Mouse (Mus musculus) heart, adult 2 months (tissue): ENCODE measurements at regions not wholly inside any gene's neighbourhood (a gene's known extent, or its start where the extent isn't known, plus 50 kb on each side); places are given as distances from the start of the nearest gene placed in this dataset.
"Not testable (repeated sequence)": the region's sequence is repeated elsewhere in the genome, so short reads cannot be mapped to it uniquely, and the experiment has no call there.

ENCODE experiments used
- DNase-seq, 2 experiments: peaks; one replicate each; pipeline ENCODE4 v3.0.0; 2021
- H3K27ac ChIP-seq: fragments of 200-600 bp; 2 replicates; pipeline ENCODE4 v1.8.1; 2022
- H3K27me3 ChIP-seq: fragments of 200-500 bp; 2 replicates; pipeline ENCODE4 v1.6.1; 2012; ENCODE audit warnings: mild to moderate bottlenecking, low read length, inconsistent platforms, mixed read lengths; ENCODE audit not compliant: control insufficient read depth, insufficient read depth
- H3K36me3 ChIP-seq: fragments of 200-500 bp; 2 replicates; pipeline ENCODE4 v1.6.1; 2012; ENCODE audit warnings: low read length, inconsistent platforms; ENCODE audit not compliant: control insufficient read depth, insufficient read depth
- H3K4me1 ChIP-seq: fragments of 200-500 bp; 2 replicates; pipeline ENCODE4 v1.6.1; 2011; ENCODE audit warnings: low read length; ENCODE audit not compliant: control insufficient read depth, insufficient read depth
- H3K4me3 ChIP-seq: fragments of 200-600 bp; 2 replicates; pipeline ENCODE4 v1.8.1; 2022
- H3K79me2 ChIP-seq: fragments of 200-500 bp; replicated peaks from 2 replicates; pipeline ENCODE4 v1.6.1; 2012; ENCODE audit warnings: mild to moderate bottlenecking, inconsistent platforms, low read length, moderate library complexity, mixed read lengths; ENCODE audit not compliant: control insufficient read depth, insufficient read depth
- H3K9ac ChIP-seq: fragments of 200-500 bp; 2 replicates; pipeline ENCODE4 v1.6.1; 2012; ENCODE audit warnings: low read depth, mild to moderate bottlenecking, control low read depth, inconsistent platforms, low read length, mixed read lengths
- CTCF ChIP-seq: fragments of 200-600 bp; IDR thresholded peaks from 2 replicates; pipeline ENCODE4 v1.8.1; 2022; ENCODE audit warnings: antibody characterized with exemption, mild to moderate bottlenecking, moderate library complexity
- EP300 ChIP-seq: fragments of 200-500 bp; IDR thresholded peaks from 2 replicates; pipeline ENCODE4 v1.6.1; 2011; ENCODE audit warnings: low read depth, low read length, control low read depth; ENCODE audit not compliant: insufficient read depth
- POLR2A ChIP-seq: fragments of 200-500 bp; IDR thresholded peaks from 2 replicates; pipeline ENCODE4 v1.6.1; 2011; ENCODE audit warnings: mild to moderate bottlenecking, low read depth, low read length, control low read depth; ENCODE audit not compliant: insufficient read depth
- WGBS: fragments of 180-500 bp; shearing (Covaris S2); methylation state at CpG from one replicate; pipeline ENCODE4 v1.1.7; 2018; 5-methylcytosine and 5-hydroxymethylcytosine counted together
- intact Hi-C: fragments of 180-260 bp; cut with DNase I; formaldehyde crosslinking; loops from one replicate; pipeline ENCODE4 v1.15.1; 2025

DNA sequence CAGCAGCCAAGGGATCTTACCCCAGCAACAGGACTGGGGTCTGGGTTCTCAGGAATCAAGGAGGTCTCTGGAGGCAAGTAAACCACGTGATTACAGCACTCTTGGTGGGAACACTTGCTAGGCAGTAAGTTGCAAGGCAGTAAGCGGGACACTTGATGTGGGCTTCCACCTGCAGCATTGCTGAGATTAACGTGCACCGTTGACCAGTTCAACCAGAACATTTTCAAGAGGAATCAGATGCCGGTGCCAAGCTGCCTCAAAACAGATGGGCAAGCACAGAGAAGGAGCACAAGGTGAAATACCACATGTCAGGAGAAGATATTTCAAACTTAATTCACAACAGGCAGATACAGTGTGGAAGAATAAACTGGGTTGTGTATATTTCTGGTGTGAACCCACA, 190.9 kb downstream of the Osr1 start:
- TF ChIP-seq EP300: no peak
- no peak for TF ChIP-seq POLR2A
- no peak for TF ChIP-seq CTCF
- no peak overlapping the region for H3K27ac ChIP-seq
- no peaks in the 10 kb centered on the region for H3K36me3 ChIP-seq
- DNase-seq: no peak
- H3K27me3 ChIP-seq: no peaks in the 10 kb centered on the region
- H3K4me1 ChIP-seq: no peaks in the 10 kb centered on the region
- intact Hi-C loops: no loop called here
- H3K9ac ChIP-seq: no peak overlapping the region
- H3K4me3 ChIP-seq: no peak overlapping the region
- no peaks in the 10 kb centered on the region for H3K79me2 ChIP-seq
- WGBS: 54% methylated on average over 5 of the region's 5 CpGs

DNA sequence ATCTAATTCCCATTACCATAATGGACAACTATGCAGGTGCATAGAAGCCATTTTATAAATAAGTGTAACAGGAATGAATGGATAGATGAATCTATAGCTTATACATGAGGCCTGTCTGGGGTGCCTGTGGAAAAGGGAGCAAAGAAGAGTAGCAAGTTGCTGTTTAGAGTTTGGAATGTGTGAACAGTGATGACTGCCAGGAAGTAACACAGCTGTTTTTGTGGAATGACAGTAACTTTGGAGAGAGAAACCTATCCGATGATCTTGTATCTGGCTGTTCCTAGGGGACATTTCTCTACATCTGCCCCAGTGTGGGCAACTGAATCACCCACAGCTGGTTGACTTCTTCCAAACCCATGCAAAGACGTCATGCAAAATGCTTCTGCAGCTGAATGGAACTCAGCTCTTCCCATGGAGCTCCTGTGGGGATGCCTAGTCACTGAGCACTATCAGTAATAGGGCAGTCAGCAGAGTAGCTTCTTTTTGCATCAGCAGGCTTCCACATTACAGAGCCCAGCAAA, 192.4 kb downstream of the Osr1 start:
- intact Hi-C loops, H3K9ac ChIP-seq, H3K36me3 ChIP-seq, H3K4me1 ChIP-seq, H3K4me3 ChIP-seq, H3K27me3 ChIP-seq, H3K27ac ChIP-seq, H3K79me2 ChIP-seq: not testable (repeated sequence)
- 56% methylated on average over 2 of the region's 2 CpGs for WGBS
- peak in 1 of 2 experiments; percentile 3 for DNase-seq

DNA sequence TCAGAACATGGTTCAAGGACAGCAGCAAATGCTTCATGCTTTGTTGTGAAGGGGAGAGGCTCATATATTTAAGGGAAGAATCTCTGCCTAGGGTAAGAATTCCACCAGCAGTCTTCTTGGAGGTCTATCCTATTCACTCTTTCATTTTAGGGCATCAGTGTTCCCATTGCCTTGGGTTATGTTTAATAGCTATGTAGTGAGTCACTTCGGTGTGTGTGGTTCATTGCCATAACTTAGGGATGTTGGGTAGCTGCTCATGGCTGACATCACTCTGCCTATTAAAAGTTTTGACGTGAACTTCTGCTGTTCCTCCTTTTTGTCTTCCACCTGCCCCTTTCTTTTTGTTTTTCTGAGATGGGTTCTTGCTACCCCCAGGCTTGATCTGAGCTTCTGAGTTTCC, 192.9 kb downstream of the Osr1 start:
- no peak overlapping the region for H3K27ac ChIP-seq
- DNase-seq: no peak
- H3K79me2 ChIP-seq: no peaks in the 10 kb centered on the region
- H3K27me3 ChIP-seq: no peaks in the 10 kb centered on the region
- no peak overlapping the region for H3K9ac ChIP-seq
- WGBS: 76% methylated on average over 2 of the region's 2 CpGs
- intact Hi-C loops: no loop called here
- TF ChIP-seq POLR2A: no peak
- TF ChIP-seq CTCF: no peak
- TF ChIP-seq EP300: no peak
- H3K36me3 ChIP-seq: no peaks in the 10 kb centered on the region
- no peaks in the 10 kb centered on the region for H3K4me1 ChIP-seq
- no peak overlapping the region for H3K4me3 ChIP-seq

DNA sequence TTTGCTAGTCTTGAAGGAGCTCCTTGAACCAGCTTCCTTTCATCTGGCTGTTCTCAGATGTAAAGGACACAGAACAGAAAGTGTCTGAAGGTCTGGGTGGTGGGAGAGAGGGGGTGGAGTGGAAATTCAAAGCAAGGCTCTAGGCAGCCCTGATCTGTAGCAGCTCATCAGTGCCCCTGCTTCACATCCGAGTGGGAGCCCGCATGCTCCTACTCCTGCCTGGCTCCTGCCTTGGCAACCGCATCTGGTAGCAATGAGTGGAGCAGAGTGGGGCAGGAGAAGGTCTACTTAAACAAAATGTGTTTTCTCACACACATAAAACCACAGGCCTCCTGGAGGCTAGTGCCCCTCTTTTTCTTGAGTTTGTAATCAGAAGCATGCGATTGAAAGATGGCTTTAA, 201.0 kb downstream of the Osr1 start:
- Histone ChIP-seq H3K27ac (no peak overlapping the region), H3K36me3 (no peaks in the 10 kb centered on the region), H3K9ac (no peak overlapping the region), H3K4me3 (no peak overlapping the region), H3K27me3 (no peaks in the 10 kb centered on the region), H3K4me1 (no peaks in the 10 kb centered on the region), H3K79me2 (no peaks in the 10 kb centered on the region)
- TF ChIP-seq EP300 (no peak), CTCF (no peak), POLR2A (no peak)
- DNase-seq: no peak
- intact Hi-C loops: no loop called here
- 94% methylated on average over 4 of the region's 4 CpGs for WGBS

DNA sequence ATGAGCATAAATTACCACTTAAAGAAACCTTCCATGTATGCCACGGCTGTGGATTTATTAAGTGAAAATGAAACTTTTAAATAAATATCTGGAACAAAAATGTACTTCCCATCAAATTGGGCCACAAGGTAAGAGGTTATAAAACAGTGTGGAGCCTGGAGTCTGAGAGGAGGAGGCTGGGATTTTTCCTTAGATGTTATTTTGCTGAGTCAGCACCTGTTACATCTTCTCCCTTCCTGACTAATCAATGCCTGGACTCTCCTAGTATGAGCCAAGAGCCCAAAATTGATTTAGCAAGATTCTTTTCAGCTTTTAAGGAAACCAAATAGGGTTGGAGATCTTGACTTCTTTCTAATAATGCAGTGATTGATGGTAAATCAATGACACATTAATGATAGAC, 203.0 kb downstream of the Osr1 start:
- DNase-seq: no peak
- Histone ChIP-seq H3K9ac (no peak overlapping the region), H3K4me1 (no peaks in the 10 kb centered on the region), H3K36me3 (no peaks in the 10 kb centered on the region), H3K27me3 (no peaks in the 10 kb centered on the region), H3K79me2 (no peaks in the 10 kb centered on the region), H3K4me3 (no peak overlapping the region), H3K27ac (no peak overlapping the region)
- 87% methylated on average over 1 of the region's 1 CpGs for WGBS
- TF ChIP-seq POLR2A: no peak
- TF ChIP-seq EP300: no peak
- no peak for TF ChIP-seq CTCF
- intact Hi-C loops: no loop called here

DNA sequence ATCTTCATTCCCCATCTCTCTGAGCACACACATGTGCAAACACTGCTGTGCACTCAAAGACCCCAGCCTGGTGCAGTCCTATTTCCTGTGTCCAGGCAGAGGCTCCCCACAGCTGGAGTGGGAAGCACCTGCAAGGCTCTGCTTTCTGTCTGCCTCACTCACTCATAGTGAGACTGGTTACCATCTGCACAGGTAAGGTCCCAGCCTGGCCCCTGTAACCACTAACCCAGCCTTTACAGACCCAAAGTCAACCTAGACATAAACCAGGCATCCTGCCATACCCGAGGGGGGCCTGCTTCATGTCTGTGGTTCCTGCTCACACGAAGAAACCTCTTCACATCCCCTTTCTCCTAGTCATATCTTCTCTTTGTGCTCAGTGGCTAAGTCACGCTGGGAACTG, 232.4 kb downstream of the Osr1 start:
- 44% methylated on average over 3 of the region's 3 CpGs for WGBS
- DNase-seq: no peak
- TF ChIP-seq CTCF: no peak
- TF ChIP-seq EP300: no peak
- TF ChIP-seq POLR2A: no peak
- Histone ChIP-seq H3K4me1 (peaks cover under 1% of the 10 kb centered on the region), H3K27me3 (no peaks in the 10 kb centered on the region), H3K79me2 (no peaks in the 10 kb centered on the region), H3K27ac (no peak overlapping the region), H3K4me3 (no peak overlapping the region), H3K9ac (no peak overlapping the region), H3K36me3 (no peaks in the 10 kb centered on the region)
- intact Hi-C loops: no loop called here
